Mouse (Mus musculus) limb, embryonic 13.5 days (tissue): Measurements from ENCODE around the gene Zbtb38. TPM values are rescaled to one million over a fixed set of nuclear protein-coding genes. Genes with fewer than 3 reads are reported as not detected.

Source experiments
- ATAC-seq: fragments of 200-750 bp; cut with Nextera tagmentation; 2 replicates; pipeline ENCODE4 v1.8.0; 2017; ENCODE audit warnings: low read depth, moderate number of reproducible peaks, moderate TSS enrichment; ENCODE audit not compliant: low FRiP score
- H3K27ac ChIP-seq: fragments of 300-500 bp; sonication (generic); 2 replicates; pipeline ENCODE4 v1.5.1; 2015; ENCODE audit warnings: inconsistent platforms, mild to moderate bottlenecking, moderate library complexity
- H3K27me3 ChIP-seq: fragments of 300-500 bp; sonication (generic); 2 replicates; pipeline ENCODE4 v1.6.1; 2015; ENCODE audit warnings: mild to moderate bottlenecking, inconsistent platforms
- H3K36me3 ChIP-seq: fragments of 300-500 bp; sonication (generic); 2 replicates; pipeline ENCODE4 v1.6.1; 2015; ENCODE audit warnings: inconsistent platforms, mild to moderate bottlenecking, moderate library complexity
- H3K4me1 ChIP-seq: fragments of 300-500 bp; sonication (generic); 2 replicates; pipeline ENCODE4 v1.6.1; 2015; ENCODE audit warnings: inconsistent platforms
- H3K4me2 ChIP-seq: fragments of 300-500 bp; sonication (generic); replicated peaks from 2 replicates; pipeline ENCODE4 v1.6.1; 2015; ENCODE audit warnings: inconsistent platforms, mild to moderate bottlenecking, moderate library complexity
- H3K4me3 ChIP-seq: fragments of 300-500 bp; sonication (generic); 2 replicates; pipeline ENCODE4 v1.5.1; 2015; ENCODE audit warnings: moderate library complexity, mild to moderate bottlenecking, inconsistent platforms
- H3K9ac ChIP-seq: fragments of 300-500 bp; sonication (generic); 2 replicates; pipeline ENCODE4 v1.6.1; 2015; ENCODE audit warnings: mild to moderate bottlenecking, inconsistent platforms
- H3K9me3 ChIP-seq: fragments of 300-500 bp; sonication (generic); 2 replicates; pipeline ENCODE4 v1.6.1; 2016; ENCODE audit warnings: inconsistent platforms
- WGBS: fragments of 180-500 bp; shearing (Covaris S2); methylation state at CpG from one replicate; pipeline ENCODE4 v1.1.7; 2015; 5-methylcytosine and 5-hydroxymethylcytosine counted together
- polyA plus RNA-seq: library from polyadenylated mRNA; unstranded; fragments of >200 nt; fragmentation: Nextera tagmentation; extraction: Ambion mirVana; gene quantifications from 2 replicates; pipeline ENCODE4 v1.2.1, GENCODE M21; 2015

The Zbtb38 gene
- polyA plus RNA-seq, 1 experiment from 2014 or later = 14.4 TPM

DNA sequence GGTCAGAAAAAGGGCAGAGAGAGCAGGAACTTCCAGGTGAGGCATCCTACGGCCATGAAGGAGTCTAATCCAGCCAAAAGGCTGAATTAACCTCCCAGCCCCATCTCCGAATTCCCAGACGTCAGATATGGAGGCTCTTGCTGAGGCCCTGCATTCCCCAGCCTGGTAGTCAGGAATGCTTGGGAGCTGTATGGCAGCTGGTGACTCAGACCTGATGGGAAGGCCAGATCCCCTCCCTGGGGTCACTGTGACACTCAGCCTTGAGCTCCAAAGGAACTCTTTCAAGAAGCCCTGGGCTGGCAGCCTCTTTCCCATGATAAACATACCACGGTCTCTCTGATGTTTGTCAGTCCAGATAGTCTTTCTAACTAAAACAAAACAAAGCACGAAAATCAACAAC is 30.6 kb upstream of the Zbtb38 start:
- H3K4me3 ChIP-seq = no peak overlapping the region
- H3K9ac ChIP-seq = no peak overlapping the region
- 0 out of 2 replicates have a peak, but pooled peaks cover 4% of the 10 kb centered on the region for H3K4me1 ChIP-seq
- H3K27me3 ChIP-seq = no peaks in the 10 kb centered on the region
- H3K36me3 ChIP-seq = no peaks in the 10 kb centered on the region
- no peaks in the 10 kb centered on the region for H3K9me3 ChIP-seq
- WGBS = 59% methylated on average over 5 of the region's 5 CpGs
- no peak overlapping the region for H3K4me2 ChIP-seq
- no peak overlapping the region for H3K27ac ChIP-seq
- ATAC-seq = no peak

DNA sequence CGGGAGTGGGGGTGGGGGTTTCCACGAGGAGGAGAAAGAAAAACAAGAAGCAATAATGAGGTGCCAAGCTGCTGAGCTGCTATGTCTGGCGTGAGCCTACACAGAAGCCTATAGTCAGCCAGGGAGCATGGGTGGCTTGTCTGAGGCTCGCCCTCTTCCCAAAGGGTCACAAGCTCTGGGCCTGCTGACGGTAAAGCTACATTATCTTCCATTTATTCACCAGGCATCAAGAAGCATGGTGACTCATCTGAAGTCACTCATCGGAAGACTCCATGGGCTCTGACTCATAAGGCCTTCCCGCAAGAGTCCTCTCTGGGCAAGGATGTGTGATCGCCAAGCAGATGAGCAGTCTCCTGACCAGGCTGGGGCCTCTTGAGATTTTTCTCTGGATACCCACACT is 29.4 kb upstream of the Zbtb38 start:
- H3K36me3 ChIP-seq = no peaks in the 10 kb centered on the region
- ATAC-seq = no peak
- WGBS = 76% methylated on average over 8 of the region's 8 CpGs
- H3K9me3 ChIP-seq = no peaks in the 10 kb centered on the region
- H3K4me3 ChIP-seq = no peak overlapping the region
- H3K4me1 ChIP-seq = 0 out of 2 replicates have a peak, but pooled peaks cover 4% of the 10 kb centered on the region
- no peak overlapping the region for H3K9ac ChIP-seq
- no peaks in the 10 kb centered on the region for H3K27me3 ChIP-seq
- no peak overlapping the region for H3K4me2 ChIP-seq
- H3K27ac ChIP-seq = no peak overlapping the region

DNA sequence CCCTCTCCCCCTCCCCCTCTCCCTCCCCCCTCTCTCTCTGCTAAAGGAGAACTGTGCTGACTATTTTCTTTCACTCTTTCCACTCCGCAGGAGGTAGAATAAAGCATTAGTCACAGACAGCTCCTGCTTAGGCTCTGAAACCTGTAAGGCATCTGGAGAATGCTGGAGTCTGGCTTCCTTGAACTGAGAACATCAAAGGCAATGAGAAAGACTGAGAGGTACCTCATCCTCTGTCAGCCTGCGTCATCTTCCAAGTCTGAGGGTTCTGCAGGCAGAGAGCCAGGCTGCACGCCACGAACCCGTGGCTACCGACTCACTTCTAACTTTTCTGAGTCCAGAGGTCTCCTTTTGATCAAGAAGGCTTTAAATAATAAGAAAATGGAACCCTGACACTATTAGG is 20.5 kb upstream of the Zbtb38 start:
- H3K4me3 ChIP-seq = no peak overlapping the region
- no peak for ATAC-seq
- no peak overlapping the region for H3K27ac ChIP-seq
- H3K36me3 ChIP-seq = no peaks in the 10 kb centered on the region
- no peak overlapping the region for H3K9ac ChIP-seq
- H3K4me1 ChIP-seq = peaks cover 35% of the 10 kb centered on the region
- WGBS = 5% methylated on average over 6 of the region's 6 CpGs
- no peaks in the 10 kb centered on the region for H3K27me3 ChIP-seq
- no peaks in the 10 kb centered on the region for H3K9me3 ChIP-seq
- 0 out of 2 replicates have a peak overlapping the region, but pooled peaks have one; percentile 31 for H3K4me2 ChIP-seq

DNA sequence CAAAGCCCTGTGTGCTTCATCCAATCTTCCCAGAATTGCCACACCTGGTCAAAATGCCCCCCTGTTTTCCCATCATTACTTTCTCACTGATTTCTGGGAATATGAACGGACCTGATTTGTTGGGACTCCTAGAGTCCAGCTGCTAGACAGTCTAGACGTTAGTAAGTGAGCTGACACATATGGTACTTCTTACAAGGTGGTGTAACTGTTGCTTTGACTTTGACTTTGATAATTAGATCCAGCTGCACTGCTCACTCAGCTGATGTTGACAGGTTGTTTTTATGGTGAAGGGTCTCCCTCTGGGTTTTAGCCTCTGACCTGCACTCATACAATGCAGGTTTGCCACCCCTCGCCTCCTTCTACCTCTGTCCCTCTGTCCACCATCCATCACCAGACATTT is 17.8 kb upstream of the Zbtb38 start:
- 24% methylated on average over 3 of the region's 3 CpGs for whole genome bisulfite sequencing
- Histone ChIP-seq H3K27me3 (no peaks in the 10 kb centered on the region), H3K4me2 (no peak overlapping the region), H3K4me3 (no peak overlapping the region), H3K4me1 (peaks cover 40% of the 10 kb centered on the region), H3K9me3 (no peaks in the 10 kb centered on the region), H3K27ac (no peak overlapping the region), H3K36me3 (no peaks in the 10 kb centered on the region), H3K9ac (no peak overlapping the region)
- no peak for ATAC-seq

DNA sequence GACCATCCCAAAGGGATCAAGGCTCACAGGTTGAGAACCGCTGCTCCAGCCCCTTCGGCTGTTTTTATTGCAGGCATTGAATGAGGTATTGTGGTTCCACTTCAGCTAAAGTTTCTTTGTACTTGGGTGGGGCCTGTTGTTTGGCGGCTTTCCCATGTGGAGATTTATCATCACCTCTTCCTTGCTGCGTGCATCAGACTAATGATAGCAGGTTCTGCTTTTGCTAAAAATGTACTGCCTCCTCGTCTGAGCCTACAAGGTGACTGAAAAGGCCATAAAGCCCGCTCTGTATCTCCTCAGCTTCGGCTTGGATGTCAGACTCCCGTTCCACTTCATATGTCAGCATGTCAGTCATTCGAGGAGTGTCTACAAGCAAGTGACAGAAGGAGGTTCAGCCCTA is 17.0 kb upstream of the Zbtb38 start:
- Histone ChIP-seq H3K9ac (no peak overlapping the region), H3K4me3 (no peak overlapping the region), H3K4me2 (no peak overlapping the region), H3K4me1 (peaks cover 42% of the 10 kb centered on the region), H3K9me3 (no peaks in the 10 kb centered on the region), H3K27ac (no peak overlapping the region), H3K36me3 (no peaks in the 10 kb centered on the region), H3K27me3 (no peaks in the 10 kb centered on the region)
- WGBS = 61% methylated on average over 9 of the region's 9 CpGs
- ATAC-seq = no peak

DNA sequence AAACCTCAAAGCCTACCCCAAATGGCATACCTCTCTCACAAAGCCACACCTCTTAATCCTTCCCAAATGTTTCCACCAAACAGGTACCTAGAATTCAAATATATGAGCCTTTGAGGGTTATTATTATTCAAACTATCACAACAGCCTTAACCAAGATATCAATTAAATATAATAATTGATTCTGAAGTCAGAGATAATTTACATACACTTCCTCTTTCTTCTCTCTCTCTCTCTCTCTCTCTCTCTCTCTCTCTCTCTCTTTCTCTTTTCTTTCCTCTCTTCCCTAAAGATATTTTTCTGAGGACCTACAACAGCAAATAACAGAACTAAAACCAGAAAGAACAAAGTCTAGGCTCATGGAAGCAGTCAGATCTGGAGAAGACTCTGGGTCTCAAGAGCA is 15.2 kb upstream of the Zbtb38 start:
- Histone ChIP-seq H3K27me3 (no peaks in the 10 kb centered on the region), H3K9me3 (no peaks in the 10 kb centered on the region), H3K27ac (no peak overlapping the region), H3K36me3 (no peaks in the 10 kb centered on the region), H3K4me2 (no peak overlapping the region), H3K4me1 (peaks cover 32% of the 10 kb centered on the region), H3K9ac (no peak overlapping the region), H3K4me3 (no peak overlapping the region)
- no peak for ATAC-seq

DNA sequence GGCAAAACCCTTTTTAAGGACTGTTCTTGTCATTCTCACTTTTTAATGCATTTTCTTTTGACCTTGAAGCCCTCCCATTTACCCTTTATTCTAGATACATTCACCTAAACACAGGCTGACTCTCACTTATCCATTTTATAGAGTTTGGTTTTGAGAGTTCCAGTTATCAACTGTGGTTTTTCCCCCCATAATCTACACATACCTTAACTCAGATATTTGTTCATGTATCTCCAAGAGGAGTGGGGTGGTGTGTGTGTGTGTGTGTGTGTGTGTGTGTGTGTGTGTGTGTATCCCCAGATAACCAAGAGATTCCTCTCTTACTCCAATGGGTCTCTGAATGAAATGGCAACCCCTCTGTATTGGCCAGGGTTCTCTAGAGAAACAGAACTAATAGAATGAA is 13.4 kb upstream of the Zbtb38 start:
- no peak overlapping the region for H3K9ac ChIP-seq
- no peak overlapping the region for H3K27ac ChIP-seq
- H3K9me3 ChIP-seq = no peaks in the 10 kb centered on the region
- H3K4me3 ChIP-seq = no peak overlapping the region
- no peaks in the 10 kb centered on the region for H3K36me3 ChIP-seq
- no peaks in the 10 kb centered on the region for H3K27me3 ChIP-seq
- no peak for ATAC-seq
- peaks cover 24% of the 10 kb centered on the region for H3K4me1 ChIP-seq
- H3K4me2 ChIP-seq = no peak overlapping the region

DNA sequence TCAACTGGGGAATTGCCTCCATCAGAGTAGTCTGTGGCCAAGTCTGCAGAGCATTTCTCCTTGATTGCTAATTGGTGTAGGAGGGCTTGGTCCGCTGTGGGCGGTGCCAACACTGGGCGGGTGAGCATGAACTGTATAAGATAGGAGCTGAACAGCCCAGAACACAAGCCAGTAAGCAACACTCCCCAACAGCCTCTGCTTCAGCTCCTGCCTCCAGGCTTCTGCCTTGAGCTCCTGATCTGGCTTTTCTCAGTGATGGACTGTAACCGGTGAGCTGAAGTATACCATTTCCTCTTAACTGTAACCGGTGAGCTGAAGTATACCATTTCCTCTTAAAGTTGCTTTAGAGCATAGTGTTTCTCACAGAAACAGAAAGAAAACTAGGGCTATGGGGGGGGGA is 12.8 kb upstream of the Zbtb38 start:
- Histone ChIP-seq H3K9me3 (no peaks in the 10 kb centered on the region), H3K4me3 (no peak overlapping the region), H3K4me1 (peaks cover 17% of the 10 kb centered on the region; the same call in 1 of the 2 replicates), H3K27ac (no peak overlapping the region), H3K9ac (no peak overlapping the region), H3K36me3 (no peaks in the 10 kb centered on the region), H3K4me2 (no peak overlapping the region), H3K27me3 (no peaks in the 10 kb centered on the region)
- ATAC-seq = no peak
- WGBS = 38% methylated on average over 5 of the region's 5 CpGs

DNA sequence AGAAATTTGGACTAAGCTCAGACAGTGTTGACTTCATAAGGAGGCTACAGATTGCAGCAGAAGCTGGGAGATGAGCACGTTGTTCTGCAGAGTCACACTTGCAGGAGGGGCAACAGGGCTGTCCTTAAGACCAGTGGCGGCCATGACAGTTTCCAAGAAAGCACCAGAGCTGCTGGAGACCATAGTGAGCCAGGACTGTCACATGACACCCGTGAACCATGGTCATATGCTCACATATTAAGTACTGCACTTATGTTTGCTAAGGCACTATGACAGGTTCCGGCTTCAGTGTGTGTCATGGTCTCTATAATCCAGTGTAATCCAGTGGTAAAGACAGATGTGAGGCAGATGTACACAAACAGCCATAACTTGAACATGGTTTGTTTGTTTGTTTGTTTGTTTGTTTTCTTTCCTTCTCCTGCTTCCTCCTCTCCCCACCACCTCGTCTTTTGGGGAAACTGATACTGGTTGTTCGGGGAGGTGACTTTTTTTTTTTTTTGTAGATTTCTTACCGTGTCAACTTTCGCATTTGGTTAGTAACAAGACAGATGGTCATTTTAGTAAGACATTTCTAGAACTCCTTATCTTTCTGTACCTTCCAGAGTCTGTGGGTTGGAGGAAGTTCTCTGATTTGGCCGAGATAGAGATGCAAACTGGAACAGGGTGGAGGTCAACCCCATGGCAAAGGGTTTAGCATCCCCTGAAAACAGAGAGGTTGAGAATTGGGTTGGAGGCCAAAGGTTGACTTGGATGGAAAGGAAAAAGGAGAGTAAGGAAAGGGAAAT is 11.4 kb upstream of the Zbtb38 start:
- WGBS = 88% methylated on average over 9 of the region's 9 CpGs
- Histone ChIP-seq H3K36me3 (no peaks in the 10 kb centered on the region), H3K4me3 (no peak overlapping the region), H3K27me3 (no peaks in the 10 kb centered on the region), H3K9ac (no peak overlapping the region), H3K4me1 (peaks cover 8% of the 10 kb centered on the region; the same call in 1 of the 2 replicates), H3K9me3 (no peaks in the 10 kb centered on the region), H3K4me2 (no peak overlapping the region), H3K27ac (no peak overlapping the region)
- no peak for ATAC-seq

DNA sequence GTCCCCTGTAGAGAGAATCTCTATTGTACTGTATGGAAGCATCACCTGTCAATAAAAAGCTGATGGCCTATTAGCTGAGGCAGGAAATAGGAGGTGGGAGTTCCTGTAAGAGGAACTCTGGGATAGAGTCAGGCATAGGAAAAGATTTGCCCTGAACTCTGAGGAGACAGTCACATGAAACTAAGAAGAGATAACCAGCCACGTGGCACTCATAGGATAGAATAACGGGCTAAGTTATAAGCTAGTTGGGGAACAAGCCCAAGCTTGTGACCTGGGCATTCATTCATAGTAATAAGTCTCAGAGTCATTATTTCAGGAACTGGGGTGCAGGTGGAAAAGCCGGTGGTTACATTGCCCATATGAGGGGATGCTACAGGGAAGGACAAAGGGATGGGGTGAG is 10.4 kb upstream of the Zbtb38 start:
- no peaks in the 10 kb centered on the region for H3K27me3 ChIP-seq
- ATAC-seq = no peak
- H3K9me3 ChIP-seq = no peaks in the 10 kb centered on the region
- no peak overlapping the region for H3K4me2 ChIP-seq
- H3K27ac ChIP-seq = no peak overlapping the region
- no peak overlapping the region for H3K9ac ChIP-seq
- H3K4me3 ChIP-seq = no peak overlapping the region
- H3K4me1 ChIP-seq = peaks cover 8% of the 10 kb centered on the region; the same call in 1 of the 2 replicates
- 89% methylated on average over 3 of the region's 3 CpGs for WGBS
- no peaks in the 10 kb centered on the region for H3K36me3 ChIP-seq

DNA sequence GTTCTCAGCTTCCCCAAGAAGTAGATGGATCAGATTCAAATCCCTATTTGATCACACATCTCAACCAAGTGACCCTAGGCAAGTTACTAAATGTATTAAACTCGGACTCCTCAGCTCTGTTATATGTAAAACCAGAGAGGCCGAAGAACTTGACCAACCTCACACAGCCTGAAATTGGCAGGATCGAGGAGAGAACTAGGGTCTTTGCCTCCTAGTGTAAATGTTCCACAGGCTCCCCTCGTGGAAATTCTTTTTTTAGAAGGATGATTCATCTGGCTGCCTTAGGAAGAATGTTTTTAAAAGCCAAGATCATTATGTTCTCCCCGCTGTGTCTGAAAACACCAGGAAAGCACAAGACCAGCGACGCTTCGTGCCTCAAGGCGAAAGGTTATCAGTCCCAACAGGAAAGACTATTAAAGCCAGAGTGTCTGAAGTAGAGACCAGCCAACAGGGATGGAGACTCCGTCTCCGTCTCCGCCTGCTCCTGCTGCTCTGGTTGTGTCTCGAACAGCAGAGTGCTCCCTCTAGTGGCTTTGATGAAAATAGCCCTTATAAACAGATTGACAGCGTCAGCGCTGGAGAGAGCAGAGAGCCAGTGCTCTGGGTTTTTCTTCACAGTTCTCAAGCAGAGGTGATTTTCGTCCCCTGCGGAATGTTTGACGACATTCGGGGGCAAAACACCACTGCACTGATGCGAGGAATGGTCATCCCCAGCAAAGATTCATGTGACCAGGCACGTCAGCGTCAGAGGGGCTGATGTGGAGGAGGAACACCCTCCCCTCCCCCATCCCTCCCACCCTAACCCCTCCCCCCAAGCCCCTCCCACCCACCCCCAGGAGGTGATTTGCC is 6.3 kb upstream of the Zbtb38 start:
- H3K9ac ChIP-seq = peak overlapping the region; percentile 57
- 10% methylated on average over 22 of the region's 22 CpGs for WGBS
- H3K4me2 ChIP-seq = peak overlapping the region; percentile 59
- no peaks in the 10 kb centered on the region for H3K9me3 ChIP-seq
- no peaks in the 10 kb centered on the region for H3K36me3 ChIP-seq
- no peaks in the 10 kb centered on the region for H3K4me1 ChIP-seq
- peak overlapping the region; percentile 37 for H3K4me3 ChIP-seq
- H3K27ac ChIP-seq = no peak overlapping the region
- peak; percentile 91 for ATAC-seq
- no peaks in the 10 kb centered on the region for H3K27me3 ChIP-seq

DNA sequence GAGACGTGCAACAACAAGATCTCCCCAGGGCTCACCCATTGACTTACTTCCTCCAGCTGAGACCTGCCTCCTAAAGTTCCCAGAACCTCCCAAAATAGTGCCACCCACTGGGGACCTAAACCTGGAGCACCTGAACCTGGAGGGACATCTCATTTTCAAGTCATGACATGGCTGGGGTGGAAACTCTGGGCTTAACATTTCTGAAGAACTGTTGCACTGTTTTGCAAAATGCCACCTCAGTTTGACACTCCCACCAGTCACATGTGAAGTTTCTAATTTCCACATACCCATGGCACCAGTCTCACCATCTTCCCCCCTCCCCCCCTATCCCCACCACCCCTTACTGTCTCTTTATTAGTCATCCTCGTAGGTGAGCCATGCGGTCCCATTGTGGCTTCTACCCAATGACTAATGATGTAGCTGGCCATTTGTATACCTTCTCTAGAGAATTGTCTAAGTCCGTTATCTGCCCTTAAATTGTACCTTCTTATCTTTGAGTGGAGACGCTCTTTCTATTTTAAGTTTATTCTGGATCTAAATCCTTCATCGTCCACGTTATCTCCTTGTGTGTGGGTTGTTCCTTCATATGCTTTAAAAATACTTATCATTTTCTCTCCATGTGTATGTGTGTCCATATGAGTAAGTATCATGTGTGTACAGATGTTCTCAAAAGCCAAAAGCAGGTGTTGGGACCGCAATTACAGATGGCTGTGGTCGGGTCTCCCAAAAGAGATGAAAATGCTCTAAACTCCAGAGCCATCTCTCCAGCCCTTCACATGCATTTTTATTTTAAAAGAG is 4.2 kb upstream of the Zbtb38 start:
- no peak overlapping the region for H3K9ac ChIP-seq
- H3K27ac ChIP-seq = no peak overlapping the region
- no peaks in the 10 kb centered on the region for H3K9me3 ChIP-seq
- no peak overlapping the region for H3K4me3 ChIP-seq
- H3K36me3 ChIP-seq = no peaks in the 10 kb centered on the region
- H3K27me3 ChIP-seq = no peaks in the 10 kb centered on the region
- WGBS = 89% methylated on average over 9 of the region's 9 CpGs
- peaks cover 4% of the 10 kb centered on the region for H3K4me1 ChIP-seq
- no peak for ATAC-seq
- no peak overlapping the region for H3K4me2 ChIP-seq
